Mouse (Mus musculus): ENCODE results near the gene Zscan4d.
"Not testable (repeated sequence)": the region's sequence is repeated elsewhere in the genome, so short reads cannot be mapped to it uniquely, and the experiment has no call there.

Zscan4d gene

GRCm38 (mm10) chr7:11166059-11166458 lies at the start of gene Zscan4d:
TSS of gene Zscan4d (minus strand) at chr7:11166159.
- not testable (repeated sequence) for DNase-seq (ENCODE audit: low spot score)

DNA sequence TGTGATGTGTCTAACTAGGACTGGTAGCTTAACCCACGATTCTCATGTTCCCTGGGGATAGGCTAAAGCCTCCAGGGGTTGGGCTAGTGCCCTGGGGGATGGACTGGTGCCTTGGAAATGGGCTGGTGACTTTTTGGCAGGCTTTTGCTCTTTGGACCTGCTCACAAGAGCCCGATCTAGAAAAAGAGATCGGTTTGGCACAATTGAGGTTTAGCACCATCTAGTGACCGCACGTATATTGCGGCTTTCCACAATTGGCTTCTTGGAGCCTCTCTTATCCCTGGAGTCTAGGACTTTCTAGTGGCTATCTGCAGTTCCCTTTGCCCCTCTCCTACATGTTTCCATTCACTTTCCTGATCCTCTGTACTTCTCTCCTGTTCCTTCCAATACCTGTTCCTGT lies 7.9 kb downstream of the Zscan4d start:
- DNase-seq (ENCODE audit: low spot score) = peak; percentile 21

All from adipocyte (in vitro differentiated cells).